Mouse (Mus musculus) right cerebral cortex, postnatal 14 days (tissue): ENCODE measurements around the gene Gm20075.
A peak's percentile ranks its signal among the peaks of the same experiment; 100 is the strongest.
"Not testable (repeated sequence)": the region's sequence is repeated elsewhere in the genome, so short reads cannot be mapped to it uniquely, and the experiment has no call there.

ENCODE experiments used
- DNase-seq: peaks from one replicate; pipeline ENCODE4 v3.0.0; 2022

Gene Gm20075

DNA sequence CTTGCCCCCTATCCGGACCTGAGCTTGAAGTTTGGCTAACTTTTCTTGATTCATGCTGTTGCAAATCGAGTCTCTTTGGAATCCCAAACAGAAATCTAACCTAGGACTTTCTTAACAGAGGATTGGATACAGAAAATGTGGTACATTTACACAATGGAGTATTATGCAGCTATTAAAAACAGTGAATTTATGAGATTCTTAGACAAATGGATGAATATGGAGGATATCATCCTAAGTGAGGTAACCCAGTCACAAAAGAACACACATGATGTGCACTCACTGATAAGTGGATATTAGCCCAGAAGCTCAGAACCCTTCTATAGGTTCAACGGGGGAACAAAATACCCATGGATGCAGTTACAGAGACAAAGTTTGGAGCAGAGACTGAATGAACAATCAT, at the start of gene Gm20075:
Gm20075 (minus strand) TSS at position 101 of the 400 bp plus-strand sequence.
- not testable (repeated sequence) for DNase-seq

DNA sequence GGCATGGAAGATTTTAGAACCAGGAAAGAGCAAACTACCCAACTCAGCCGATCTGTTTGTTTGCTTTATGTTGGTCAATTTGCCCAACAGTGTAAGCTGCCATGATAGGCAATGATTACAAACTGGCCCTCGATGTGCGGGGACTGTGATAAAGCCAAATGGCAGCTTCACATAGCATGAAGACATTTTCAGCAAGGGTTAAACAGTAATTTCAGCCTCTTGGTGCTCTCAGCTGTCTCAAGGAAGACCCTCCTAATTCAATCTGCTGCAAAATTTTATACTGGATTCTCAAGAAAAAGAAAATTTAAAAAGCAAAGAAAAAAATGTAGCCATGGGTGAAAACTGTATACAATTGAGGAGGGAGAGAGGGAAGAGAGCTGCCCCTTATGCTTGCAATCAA, 47.9 kb upstream of the Gm20075 start:
- DNase-seq = no peak

DNA sequence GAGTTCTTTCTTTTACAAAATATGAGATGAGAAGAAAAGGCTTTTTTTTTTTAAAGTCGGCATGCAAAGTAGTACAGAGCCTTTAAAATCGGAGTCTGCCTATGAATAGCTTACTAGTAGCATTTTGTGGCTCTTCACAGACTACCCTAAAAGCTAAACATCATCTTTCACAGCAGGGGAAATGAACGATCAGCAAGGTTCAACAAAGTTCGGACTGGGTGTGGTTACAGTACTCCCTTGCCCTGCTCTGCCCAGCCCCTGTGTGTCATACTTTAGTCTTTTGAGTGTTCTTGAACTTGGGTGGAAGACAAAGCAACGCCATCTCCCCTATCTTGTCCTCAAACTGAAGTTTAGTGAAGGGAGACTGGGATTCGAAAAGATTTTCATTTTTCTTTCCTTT, 45.5 kb upstream of the Gm20075 start:
- DNase-seq = no peak

DNA sequence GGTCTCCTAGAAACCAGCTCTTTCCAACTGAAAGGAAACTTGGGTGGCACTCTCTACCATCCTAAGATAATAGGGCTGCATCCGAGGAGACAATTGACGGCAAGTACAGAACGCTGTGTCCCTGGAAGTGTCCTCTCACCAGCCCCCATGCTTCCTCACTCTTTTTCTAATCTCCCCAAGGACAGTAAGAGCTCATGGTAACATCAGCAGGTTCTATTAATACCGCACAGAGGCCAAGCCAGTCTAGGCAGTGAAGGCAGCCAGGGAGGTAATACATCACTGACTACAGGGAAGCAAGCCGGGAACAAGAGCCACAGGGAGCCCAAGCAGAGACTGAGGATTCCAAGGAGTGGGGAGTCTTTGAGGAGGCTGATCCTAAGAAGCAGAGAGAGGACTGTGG, 43.8 kb upstream of the Gm20075 start:
- no peak for DNase-seq

DNA sequence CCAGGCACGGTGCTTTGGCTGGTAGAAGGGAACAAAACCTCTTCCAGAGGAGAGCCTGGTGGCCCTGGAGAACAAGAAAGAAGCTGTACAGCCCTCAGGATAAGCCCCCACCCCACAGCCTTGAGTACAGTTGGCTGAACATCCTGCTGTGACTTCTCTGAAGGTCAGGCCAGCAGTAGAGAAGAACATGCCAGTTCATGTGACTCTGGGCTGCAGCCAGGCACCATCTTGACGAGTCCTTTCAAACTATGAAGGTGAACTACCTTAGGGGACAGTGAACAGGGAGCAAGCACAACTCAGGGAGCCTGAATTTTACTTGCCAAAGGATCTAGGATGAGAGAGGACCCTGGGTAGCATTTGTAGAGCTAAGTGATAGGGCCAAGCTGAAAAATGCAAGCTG, 31.5 kb upstream of the Gm20075 start:
- no peak for DNase-seq

DNA sequence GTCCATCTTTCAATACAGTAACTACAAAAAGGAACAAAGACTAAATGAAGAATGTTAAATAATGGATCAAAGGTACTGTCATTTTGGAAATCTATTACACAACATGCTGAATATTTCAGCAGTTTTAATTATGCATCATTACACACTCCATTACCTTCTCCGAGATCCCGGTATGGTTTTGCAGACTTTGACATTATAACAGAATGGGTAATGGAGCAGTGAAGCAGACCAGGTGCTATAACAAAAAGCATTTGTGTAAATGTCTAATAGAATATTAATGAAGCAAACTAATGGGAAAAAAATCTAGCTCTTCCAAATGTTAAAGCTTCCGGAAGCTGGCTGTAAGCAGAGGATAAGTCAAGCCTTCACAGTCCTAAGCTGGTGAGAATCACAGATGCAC, 29.6 kb upstream of the Gm20075 start:
- DNase-seq = no peak

DNA sequence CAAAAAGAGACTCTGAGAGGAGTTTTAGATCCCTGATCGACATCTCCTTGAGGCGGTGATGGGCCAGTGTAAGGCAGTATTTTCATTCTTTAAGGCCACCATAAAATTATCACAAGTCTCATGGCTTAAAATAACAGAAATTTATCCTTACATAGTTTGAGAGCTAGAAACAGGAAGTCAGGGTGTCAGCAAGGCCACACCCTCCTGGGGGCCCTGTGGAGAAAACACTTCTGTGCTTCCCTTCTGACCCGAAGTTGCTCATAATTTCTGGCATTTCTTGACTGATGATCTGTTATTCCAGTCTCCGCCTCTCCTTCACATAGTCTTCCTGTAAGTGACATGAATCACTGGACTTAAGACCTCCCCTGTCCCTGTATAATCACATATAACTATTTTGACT, 25.2 kb upstream of the Gm20075 start:
- DNase-seq = no peak

DNA sequence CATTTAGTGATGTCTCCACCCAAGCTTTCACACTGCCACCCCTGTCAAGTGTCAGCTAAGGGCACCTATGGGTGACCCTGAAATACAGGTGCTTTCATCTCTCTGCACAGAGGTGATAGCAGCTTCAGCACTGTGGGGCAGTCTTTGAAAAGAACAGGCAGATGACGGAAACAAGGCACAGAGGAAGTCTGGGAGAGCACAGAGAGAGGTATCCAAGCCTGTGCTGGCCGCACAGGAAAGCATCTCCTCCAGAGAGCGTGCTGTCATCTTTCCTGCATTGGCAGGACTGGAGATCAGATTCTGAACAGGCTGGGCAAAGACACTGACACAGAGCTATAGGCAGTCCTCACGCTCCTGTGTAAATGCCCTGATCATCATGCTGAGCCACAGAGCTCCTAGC, 9.8 kb upstream of the Gm20075 start:
- no peak for DNase-seq

DNA sequence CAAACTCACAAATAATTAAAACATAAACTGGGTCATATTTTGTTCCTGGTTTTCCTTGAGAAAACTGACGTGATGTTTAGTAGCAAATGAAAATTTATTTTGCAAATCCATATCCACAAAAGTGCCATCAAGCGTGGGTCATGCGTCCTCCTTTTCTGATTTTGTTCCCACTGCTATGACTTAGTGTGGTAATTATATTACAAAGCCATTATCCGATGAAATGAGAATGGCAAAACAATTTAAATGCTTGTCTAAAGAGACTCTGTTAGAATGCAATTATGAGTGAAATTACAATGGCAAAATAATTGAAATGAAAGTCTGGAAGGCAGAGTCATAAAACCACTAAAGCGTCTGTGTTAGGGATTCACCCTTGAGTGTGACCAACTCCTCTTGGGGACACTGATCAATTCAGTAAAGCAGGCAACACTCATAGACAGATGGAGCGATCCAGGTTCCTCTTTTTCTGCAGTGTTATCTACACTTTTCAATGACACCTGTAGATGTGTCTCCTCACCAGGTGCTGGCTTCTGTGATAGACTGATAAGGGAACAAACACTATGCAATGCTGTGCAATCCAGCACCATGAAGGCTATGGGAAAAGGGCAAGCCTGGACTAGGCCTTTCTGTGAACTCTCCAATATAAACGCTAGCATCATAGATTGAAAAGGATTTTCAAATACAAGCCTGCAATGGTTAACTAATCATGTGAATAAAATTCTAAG, 4.6 kb upstream of the Gm20075 start:
- no peak for DNase-seq

DNA sequence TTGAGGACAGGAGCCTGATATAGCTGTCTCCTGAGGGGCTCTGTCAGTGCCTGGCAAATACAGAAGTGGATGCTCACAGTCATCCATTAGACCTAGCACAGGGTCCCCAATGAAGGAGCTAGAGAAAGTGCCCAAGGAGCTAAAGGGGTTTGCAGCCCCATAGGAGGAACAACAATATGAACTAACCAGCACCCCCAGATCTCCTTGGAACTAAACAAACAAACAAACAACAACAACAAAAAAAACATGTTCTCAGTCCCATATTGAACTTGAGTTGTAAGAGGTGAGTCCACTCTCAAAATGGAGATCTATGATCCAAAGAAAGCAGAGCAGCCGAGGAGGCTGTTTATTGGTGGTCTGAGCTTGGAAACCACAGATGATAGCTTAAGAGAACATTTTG, 578 bp upstream of the Gm20075 start, which contains the start of gene Gm17190:
Gm17190 (plus strand) TSS at position 301 of the 400 bp plus-strand sequence.
- not testable (repeated sequence) for DNase-seq

DNA sequence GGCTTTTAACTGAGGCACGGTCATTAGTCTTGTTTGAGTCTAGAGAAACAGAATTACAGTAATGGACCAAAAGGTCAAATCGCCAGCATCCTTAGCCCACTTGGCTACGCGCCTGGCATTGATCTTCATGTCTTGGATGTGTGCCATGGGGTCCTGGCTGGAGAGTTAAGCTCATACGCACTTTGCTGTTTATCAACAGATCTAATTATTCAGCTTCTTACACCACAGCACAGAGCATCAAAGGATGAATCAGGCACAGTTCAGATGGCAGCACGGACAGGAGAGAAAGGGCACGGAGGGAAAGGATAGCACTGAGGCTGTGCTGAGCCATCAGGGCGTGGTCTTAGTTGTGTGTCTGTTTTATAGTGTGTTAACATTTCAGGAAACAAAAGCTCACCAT, 7.6 kb downstream of the Gm20075 start:
- no peak for DNase-seq

DNA sequence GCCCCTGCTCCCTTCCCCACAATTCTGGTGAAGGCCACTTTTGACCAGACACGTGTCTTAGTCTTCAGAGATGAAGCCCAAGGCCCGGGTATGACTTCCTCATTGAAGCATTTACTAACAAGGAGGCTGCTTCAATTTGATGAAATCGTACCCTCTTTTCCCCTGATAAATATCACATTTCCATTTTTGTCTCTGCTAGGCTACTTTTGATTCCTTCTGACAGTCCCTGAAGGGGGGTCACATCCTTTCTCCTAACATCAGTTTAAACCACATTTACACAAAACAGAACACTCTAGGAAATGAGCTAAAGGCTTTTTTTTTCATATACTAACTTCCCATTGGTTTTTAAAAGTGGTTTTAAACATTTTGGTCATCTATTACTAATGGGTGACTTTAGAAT, 28.4 kb downstream of the Gm20075 start:
- no peak for DNase-seq

DNA sequence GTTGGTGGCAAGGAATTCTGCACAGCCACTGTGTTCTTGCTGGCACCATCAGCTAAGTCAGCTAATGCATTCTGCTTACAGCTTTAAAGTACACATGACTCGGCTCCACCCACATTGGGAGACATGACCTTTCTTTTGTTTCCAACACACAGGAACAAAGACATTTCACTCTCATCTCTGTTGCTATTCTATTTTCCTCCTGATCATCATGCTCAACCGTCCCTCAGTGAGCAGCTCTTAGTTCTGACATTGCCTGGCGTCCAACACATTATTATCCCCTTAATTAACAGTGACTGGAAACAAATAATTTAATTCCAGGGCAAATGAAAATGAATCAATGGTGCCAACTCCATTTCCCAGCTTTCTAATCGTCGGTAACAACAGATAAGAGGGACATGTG, 35.8 kb downstream of the Gm20075 start:
- DNase-seq = no peak

DNA sequence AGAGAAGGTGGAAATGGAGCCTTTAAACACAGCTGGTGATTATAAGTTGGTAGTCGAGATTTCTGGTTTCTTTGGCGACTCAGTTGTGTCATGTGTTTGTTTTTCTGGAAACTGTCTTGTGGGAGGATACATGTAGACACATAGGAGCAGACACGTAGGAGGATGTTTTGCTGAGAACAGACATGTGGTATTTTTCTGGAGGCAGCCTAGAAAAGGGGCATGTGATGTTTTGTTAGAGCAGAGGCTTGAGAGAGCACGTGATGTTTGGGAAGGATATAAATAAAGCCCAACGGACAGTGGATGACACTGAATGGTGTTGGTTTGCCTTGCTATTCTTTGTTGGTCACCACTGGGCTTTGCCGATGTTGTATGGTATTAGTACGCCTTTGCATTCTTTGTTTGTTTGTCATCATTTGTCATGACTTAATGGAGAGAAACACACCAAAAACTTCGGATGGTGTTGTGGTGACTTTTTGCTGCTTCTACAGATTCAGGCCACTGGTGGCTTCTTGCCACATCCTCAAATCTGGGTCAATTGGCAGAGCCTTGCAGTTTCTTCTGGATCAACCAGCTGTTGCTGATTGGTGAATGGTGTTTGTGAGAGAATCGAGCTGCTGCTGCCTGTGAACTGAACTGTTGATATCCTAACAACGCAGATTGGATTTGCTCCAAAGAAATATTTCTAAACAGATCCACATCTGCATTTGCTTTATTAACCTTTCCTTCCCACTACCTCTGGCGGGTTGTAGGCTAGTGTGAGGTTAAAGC, 40.7 kb downstream of the Gm20075 start:
- no peak for DNase-seq

DNA sequence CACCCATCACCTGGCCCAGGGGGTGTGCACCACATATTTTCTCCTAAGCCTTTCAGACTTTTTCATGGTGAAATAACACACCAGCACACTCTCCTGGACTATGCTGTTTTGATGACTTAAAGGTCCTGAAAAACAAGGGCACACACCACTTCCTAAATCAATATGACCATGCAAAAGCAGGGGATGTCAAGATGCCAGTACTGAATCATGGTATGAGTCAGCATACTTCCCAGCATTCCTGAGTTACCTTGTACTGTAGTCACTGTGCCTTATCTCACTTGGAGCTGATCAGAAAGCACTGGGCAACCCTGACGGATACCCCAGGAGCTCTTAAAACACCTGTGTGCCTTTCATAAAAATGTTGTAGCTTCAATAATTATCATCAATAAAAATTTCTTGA, 41.6 kb downstream of the Gm20075 start:
- no peak for DNase-seq

DNA sequence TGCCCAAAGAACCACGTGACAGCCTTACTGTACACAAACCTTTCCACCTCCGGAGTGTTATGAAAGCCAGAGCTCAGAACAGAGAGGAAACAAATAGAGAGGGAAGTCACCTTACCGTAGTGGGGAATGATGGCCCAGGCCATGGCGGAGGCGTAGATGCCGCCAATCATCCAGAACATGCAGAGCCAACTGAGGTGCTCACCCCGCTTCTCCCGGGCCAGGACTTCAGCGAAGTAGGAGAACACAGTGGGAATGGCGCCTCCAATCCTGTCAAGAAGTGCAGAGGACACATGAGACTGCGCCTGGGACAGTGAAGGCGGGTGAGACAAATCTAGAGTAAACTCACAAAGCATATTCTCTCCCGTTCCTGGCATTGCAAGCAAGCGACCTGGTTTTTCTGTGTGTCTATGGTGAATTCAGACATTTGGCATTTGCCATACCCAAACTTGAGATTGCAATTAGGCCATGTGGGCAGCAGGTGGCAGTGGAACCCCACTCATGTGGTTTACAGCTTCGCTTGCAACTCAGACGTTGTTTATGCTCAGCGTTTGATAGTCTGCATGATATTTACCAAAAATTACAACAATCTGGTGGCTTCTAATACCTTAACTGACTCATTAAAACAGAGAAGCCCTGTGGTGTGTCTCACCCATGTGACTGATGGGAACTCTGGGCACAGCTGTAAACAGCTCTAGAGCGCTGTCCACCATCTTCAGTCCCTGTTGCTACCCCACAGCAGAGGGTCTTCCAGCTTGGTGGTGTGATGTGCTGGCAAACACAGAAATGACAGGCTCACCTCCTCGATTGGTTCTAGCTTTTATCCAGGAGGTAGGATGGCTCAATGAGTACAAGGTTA, 50.6 kb downstream of the Gm20075 start:
- DNase-seq = peak; percentile 71
